Mouse (Mus musculus): Measurements from ENCODE around the gene Traf4. TPM values are rescaled to one million over a fixed set of nuclear protein-coding genes. Genes with fewer than 3 reads are reported as not detected.
A peak's percentile ranks its signal among the peaks of the same experiment; 100 is the strongest.

Gene Traf4
- polyA plus RNA-seq, 1 experiment from 2014 or later, result 51.8 TPM

DNA sequence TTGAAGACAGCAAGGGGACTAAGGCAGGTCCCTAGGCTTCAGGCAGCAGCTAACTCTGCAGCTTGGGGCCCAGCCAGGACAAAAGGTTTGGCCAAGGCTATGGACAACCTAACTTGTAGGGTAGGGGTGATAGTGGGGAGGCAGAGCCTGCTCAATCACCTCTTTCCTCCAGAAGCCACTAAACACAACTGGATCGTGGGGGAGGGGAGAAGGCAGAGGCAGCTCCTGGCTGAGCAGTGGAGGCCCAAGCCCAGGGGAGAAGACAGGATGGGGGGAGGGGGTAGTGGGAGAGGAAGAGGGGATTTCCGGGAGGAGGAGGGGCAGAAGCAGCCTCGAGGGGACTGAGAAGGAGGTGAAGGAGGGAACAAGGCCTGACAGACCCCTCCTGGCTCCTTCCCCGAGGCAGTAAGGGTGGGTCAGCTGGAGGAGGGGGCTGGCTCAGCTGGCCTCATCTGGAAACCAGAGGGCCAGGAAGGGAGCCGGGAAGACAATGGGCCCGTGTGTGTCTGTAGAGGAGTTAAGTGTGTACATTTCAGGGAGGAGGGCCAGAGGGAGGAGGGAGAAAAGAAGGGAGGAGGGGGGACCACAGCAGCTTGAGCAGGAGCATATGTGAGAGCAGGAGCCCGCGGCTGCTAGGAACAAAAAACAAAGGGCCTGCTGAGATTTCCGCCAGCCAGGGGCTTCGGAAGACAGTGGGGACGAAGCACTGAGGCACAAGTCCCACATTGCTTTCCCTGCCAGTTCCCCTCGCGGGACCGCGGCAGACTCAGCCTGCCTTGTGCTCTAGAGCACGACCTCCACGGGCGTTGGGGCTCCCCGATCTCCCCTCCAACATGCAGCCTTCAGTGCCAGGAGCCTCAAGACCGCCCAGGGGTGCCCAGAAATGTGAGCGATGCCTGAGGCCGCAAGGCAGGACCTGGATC lies 1.4 kb downstream of the Traf4 start:
- Histone ChIP-seq H3K4me3 (peak overlapping the region; percentile 71), H3K9ac (peak overlapping the region; percentile 91), H3K36me3 (peaks cover 38% of the 10 kb centered on the region), H3K4me1 (replicated peaks) (peaks cover 40% of the 10 kb centered on the region), H3K27me3 (replicated peaks) (no peaks in the 10 kb centered on the region), H3K9me3 (replicated peaks) (no peaks in the 10 kb centered on the region), H3K27ac (ENCODE audit: poor library complexity, severe bottlenecking) (peak overlapping the region; percentile 93), H3K4me2 (peak overlapping the region; percentile 81)
- WGBS, result under 1% methylated on average over 22 of the region's 22 CpGs
- peak; percentile 68 for ATAC-seq (ENCODE audit: insufficient number of reproducible peaks, low FRiP score)

GRCm38 (mm10) chr11:78163045-78163444 lies 2.3 kb downstream of the Traf4 start:
- peaks cover 47% of the 10 kb centered on the region for H3K36me3 ChIP-seq
- H3K27me3 ChIP-seq (replicated peaks), result no peaks in the 10 kb centered on the region
- H3K4me3 ChIP-seq, result peak overlapping the region; percentile 71
- H3K9me3 ChIP-seq (replicated peaks), result no peaks in the 10 kb centered on the region
- no peak for ATAC-seq (ENCODE audit: insufficient number of reproducible peaks, low FRiP score)
- H3K9ac ChIP-seq, result peak overlapping the region; percentile 91
- H3K4me2 ChIP-seq, result peak overlapping the region; percentile 81
- WGBS, result 73% methylated on average over 2 of the region's 2 CpGs
- peak overlapping the region; percentile 93 for H3K27ac ChIP-seq (ENCODE audit: poor library complexity, severe bottlenecking)
- H3K4me1 ChIP-seq (replicated peaks), result peaks cover 42% of the 10 kb centered on the region

DNA sequence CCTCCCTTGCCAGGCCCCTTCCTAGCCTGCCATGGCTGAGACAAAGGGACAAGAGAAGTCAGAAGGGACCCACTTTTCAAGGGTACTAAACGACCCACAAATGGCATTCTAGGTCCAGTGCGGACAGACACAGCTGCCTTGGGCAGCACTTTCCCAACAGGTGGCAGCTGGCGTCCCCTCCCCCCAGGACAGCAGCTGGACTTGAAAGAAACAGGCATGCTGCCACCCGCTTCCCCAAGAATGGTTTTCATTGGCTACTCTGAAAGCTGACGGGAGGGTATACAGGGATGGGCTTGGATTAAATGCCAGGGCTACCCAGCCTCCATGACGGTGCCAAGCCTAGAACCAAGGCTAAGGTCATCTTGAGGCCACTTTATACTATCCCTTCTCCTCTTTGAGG lies 2.9 kb downstream of the Traf4 start:
- peak overlapping the region; percentile 71; the same call in 1 of the 2 replicates for H3K4me3 ChIP-seq
- peak overlapping the region; percentile 93; the same call in 1 of the 2 replicates for H3K27ac ChIP-seq (ENCODE audit: poor library complexity, severe bottlenecking)
- peaks cover 52% of the 10 kb centered on the region for H3K36me3 ChIP-seq
- H3K27me3 ChIP-seq (replicated peaks), result no peaks in the 10 kb centered on the region
- 0 out of 2 replicates have a peak overlapping the region, but pooled peaks have one; percentile 91 for H3K9ac ChIP-seq
- peaks cover 42% of the 10 kb centered on the region for H3K4me1 ChIP-seq (replicated peaks)
- no peaks in the 10 kb centered on the region for H3K9me3 ChIP-seq (replicated peaks)
- WGBS, result 69% methylated on average over 6 of the region's 6 CpGs
- ATAC-seq (ENCODE audit: insufficient number of reproducible peaks, low FRiP score), result no peak
- peak overlapping the region; percentile 81 for H3K4me2 ChIP-seq

DNA sequence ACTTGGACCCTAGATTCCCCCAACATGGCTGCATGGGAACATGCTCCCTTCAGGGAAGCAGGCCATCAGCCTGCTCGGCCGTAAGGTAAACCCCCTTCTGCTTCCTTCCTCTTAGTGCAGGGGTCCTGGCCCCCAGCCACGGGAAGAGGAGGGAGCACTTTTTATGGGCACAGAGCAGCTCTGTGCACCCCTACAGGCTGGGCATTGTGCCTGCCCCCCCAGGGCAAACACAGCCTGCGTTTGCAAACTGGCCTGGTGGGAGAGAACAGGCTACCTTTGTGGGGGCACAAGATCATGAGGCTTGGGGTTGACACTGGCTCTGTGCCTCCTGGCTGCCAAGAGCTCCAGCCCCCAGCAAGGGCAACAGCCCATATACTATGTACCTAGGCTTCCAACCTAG lies 3.4 kb downstream of the Traf4 start:
- Histone ChIP-seq H3K4me2 (peak overlapping the region; percentile 81), H3K27ac (ENCODE audit: poor library complexity, severe bottlenecking) (peak overlapping the region; percentile 19; the same call in 1 of the 2 replicates), H3K27me3 (replicated peaks) (no peaks in the 10 kb centered on the region), H3K9me3 (replicated peaks) (no peaks in the 10 kb centered on the region), H3K9ac (0 out of 2 replicates have a peak overlapping the region, but pooled peaks have one; percentile 91), H3K36me3 (peaks cover 55% of the 10 kb centered on the region), H3K4me1 (replicated peaks) (peaks cover 42% of the 10 kb centered on the region), H3K4me3 (0 out of 2 replicates have a peak overlapping the region, but pooled peaks have one; percentile 3)
- no peak for ATAC-seq (ENCODE audit: insufficient number of reproducible peaks, low FRiP score)
- WGBS, result 78% methylated on average over 4 of the region's 4 CpGs

DNA sequence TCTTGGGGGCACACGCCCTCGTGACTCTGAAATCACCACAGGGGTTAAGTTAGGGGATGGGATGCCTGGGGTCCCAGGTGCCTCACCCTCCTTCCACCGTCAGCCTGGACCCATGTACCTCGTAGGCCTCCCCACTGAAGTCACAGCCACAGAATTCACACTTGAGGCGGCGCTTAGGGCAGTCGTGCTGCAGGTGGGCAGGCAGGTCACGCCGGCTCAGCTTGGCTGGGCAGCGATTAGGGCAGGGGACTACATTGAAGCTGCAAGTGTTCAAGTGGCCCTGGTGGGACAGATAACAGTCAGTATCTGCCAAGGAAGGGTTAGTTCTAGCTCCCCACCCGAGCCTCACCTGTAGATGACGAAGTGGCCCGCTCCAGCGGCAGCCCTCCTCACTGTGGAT lies 4.2 kb downstream of the Traf4 start:
- no peaks in the 10 kb centered on the region for H3K27me3 ChIP-seq (replicated peaks)
- no peak overlapping the region for H3K27ac ChIP-seq (ENCODE audit: poor library complexity, severe bottlenecking)
- H3K9me3 ChIP-seq (replicated peaks), result no peaks in the 10 kb centered on the region
- no peak for ATAC-seq (ENCODE audit: insufficient number of reproducible peaks, low FRiP score)
- no peak overlapping the region for H3K4me3 ChIP-seq
- H3K4me2 ChIP-seq, result no peak overlapping the region
- H3K36me3 ChIP-seq, result peaks cover 60% of the 10 kb centered on the region
- 90% methylated on average over 14 of the region's 14 CpGs for WGBS
- H3K9ac ChIP-seq, result no peak overlapping the region
- H3K4me1 ChIP-seq (replicated peaks), result peaks cover 41% of the 10 kb centered on the region

GRCm38 (mm10) chr11:78160675-78161074 lies 4.7 kb downstream of the Traf4 start:
- peaks cover 65% of the 10 kb centered on the region for H3K36me3 ChIP-seq
- H3K4me3 ChIP-seq, result no peak overlapping the region
- no peak overlapping the region for H3K4me2 ChIP-seq
- ATAC-seq (ENCODE audit: insufficient number of reproducible peaks, low FRiP score), result no peak
- no peak overlapping the region for H3K27ac ChIP-seq (ENCODE audit: poor library complexity, severe bottlenecking)
- H3K9me3 ChIP-seq (replicated peaks), result no peaks in the 10 kb centered on the region
- H3K9ac ChIP-seq, result no peak overlapping the region
- 85% methylated on average over 3 of the region's 3 CpGs for WGBS
- H3K27me3 ChIP-seq (replicated peaks), result no peaks in the 10 kb centered on the region
- peaks cover 36% of the 10 kb centered on the region for H3K4me1 ChIP-seq (replicated peaks)

DNA sequence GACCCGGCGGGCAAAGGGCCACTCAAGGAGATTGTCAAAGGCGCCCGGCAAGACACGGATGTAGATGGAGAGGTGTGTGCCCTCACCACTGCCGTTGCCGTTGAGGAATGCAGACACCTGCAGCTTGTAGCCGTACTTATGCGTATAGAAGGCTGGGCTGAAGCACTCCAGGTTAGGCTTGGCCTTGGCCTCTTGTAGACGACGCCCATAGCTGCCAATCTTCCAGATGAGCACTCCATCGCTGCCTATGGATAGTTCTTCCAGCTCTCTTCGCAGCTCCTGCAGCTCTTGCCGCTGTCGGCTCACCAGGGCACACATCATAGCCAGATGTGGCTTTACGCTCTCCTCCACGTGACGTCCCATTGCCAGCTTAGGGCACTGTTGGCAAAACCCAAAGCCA lies 5.2 kb downstream of the Traf4 start:
- Histone ChIP-seq H3K9me3 (replicated peaks) (no peaks in the 10 kb centered on the region), H3K4me1 (replicated peaks) (peaks cover 36% of the 10 kb centered on the region), H3K27me3 (replicated peaks) (no peaks in the 10 kb centered on the region), H3K27ac (ENCODE audit: poor library complexity, severe bottlenecking) (no peak overlapping the region), H3K36me3 (peaks cover 70% of the 10 kb centered on the region), H3K9ac (no peak overlapping the region), H3K4me2 (no peak overlapping the region), H3K4me3 (no peak overlapping the region)
- ATAC-seq (ENCODE audit: insufficient number of reproducible peaks, low FRiP score), result no peak
- 87% methylated on average over 18 of the region's 18 CpGs for WGBS

DNA sequence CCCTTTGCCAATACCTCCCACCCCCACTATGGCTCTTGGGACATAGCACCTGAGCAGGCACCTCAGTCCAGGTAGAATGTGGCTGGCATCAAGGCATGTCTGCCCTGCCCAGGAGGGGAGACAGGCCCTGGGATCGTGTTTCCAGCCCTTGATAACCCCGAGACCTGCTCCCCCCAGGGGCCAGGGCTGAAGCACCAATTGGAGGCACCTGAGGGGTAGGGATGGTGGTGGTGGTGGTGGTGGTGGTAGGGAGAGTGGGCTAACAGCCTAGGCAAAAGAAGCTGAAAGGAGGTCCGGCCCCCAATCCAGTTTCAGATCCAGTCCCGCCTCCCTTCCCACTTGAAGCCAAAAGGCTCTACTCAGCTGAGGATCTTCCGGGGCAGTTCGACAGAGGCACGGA lies 5.8 kb downstream of the Traf4 start:
- H3K36me3 ChIP-seq, result peaks cover 76% of the 10 kb centered on the region
- H3K27ac ChIP-seq (ENCODE audit: poor library complexity, severe bottlenecking), result no peak overlapping the region

DNA sequence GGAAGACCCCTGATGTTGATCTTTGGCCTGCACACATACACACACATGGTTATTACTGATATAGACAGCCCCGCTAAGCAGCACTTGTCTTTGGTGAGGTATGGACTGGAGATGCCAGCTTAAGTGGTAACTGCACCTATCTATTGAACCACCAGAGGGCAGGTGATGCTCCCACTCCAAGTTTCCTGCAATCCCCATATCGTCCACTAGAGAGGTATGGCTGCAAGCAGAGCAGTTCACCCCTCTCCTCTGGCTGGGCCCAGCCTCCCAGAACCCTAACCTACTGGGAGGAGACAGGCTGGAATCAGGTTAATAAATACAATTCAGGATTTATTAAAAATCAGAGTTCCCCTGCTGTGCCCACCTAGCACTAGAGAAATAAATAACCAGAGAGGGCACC lies 6.3 kb downstream of the Traf4 start:
- Histone ChIP-seq H3K27me3 (replicated peaks) (no peaks in the 10 kb centered on the region), H3K4me3 (0 out of 2 replicates have a peak overlapping the region, but pooled peaks have one; percentile 3), H3K4me1 (replicated peaks) (peaks cover 36% of the 10 kb centered on the region), H3K9ac (no peak overlapping the region), H3K4me2 (no peak overlapping the region), H3K27ac (ENCODE audit: poor library complexity, severe bottlenecking) (no peak overlapping the region), H3K36me3 (peaks cover 80% of the 10 kb centered on the region), H3K9me3 (replicated peaks) (no peaks in the 10 kb centered on the region)
- WGBS, result 25% methylated on average over 2 of the region's 2 CpGs
- ATAC-seq (ENCODE audit: insufficient number of reproducible peaks, low FRiP score), result no peak

More for the DNA sequence above, 5.8 kb downstream of the Traf4 start:
- Histone ChIP-seq H3K9ac (no peak overlapping the region; the same call in 1 of the 2 replicates), H3K9me3 (replicated peaks) (no peaks in the 10 kb centered on the region), H3K4me1 (replicated peaks) (peaks cover 36% of the 10 kb centered on the region), H3K4me2 (no peak overlapping the region), H3K27me3 (replicated peaks) (no peaks in the 10 kb centered on the region), H3K4me3 (0 out of 2 replicates have a peak overlapping the region, but pooled peaks have one; percentile 3)
- WGBS, result 82% methylated on average over 7 of the region's 7 CpGs
- ATAC-seq (ENCODE audit: insufficient number of reproducible peaks, low FRiP score), result no peak

DNA sequence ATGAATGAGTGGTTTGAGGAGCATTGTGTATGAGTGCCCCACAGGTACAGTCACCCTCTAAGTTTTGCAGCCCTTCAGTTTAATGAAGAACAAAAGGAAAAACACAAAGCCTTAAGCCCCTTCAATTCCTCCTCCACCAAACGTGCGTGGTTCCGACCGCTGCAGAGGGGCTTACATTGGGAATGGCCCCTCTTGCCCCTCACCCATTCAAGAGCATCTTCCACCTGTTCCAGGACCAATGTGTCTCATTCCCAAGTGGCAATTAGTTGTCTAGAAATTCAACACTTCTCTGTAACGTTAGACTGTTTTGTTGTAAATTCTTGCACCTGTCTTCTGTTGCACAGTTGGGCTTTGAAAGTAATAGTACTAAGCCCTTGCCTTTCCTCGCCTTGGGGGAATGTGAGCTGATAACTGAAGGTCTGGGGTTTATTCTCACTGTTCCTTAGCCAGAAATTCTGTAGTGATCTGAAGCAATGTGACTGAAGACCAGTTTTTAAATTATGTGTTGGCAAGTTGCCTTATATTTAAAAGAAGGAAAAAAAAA lies 9.2 kb downstream of the Traf4 start:
- 80% methylated on average over 6 of the region's 6 CpGs for WGBS
- H3K27ac ChIP-seq (ENCODE audit: poor library complexity, severe bottlenecking), result no peak overlapping the region

DNA sequence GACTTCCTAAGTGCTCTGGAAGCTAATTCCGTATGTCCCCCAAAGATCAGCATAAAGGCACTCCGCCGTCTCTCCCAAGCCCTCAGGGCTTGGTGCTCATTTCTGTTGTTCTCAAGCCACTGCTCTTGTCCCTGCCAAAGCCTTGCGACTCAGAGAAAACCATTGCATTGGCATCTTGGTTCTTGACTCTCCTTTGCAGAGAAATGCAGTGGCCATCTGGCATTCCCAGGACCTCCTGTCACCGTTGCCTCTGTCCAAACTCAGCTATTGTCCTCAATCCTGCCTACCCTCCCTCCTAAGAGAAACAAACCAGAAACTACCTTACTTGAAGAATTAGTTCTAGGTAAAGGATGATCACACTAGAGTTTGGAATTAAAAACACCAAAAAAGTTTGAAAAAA lies 9.7 kb downstream of the Traf4 start:
- no peak overlapping the region for H3K4me3 ChIP-seq
- H3K36me3 ChIP-seq, result peaks cover 89% of the 10 kb centered on the region
- no peak for ATAC-seq (ENCODE audit: insufficient number of reproducible peaks, low FRiP score)
- H3K9me3 ChIP-seq (replicated peaks), result no peaks in the 10 kb centered on the region
- H3K4me1 ChIP-seq (replicated peaks), result peaks cover 10% of the 10 kb centered on the region; the same call in 1 of the 2 replicates
- no peak overlapping the region for H3K4me2 ChIP-seq
- no peak overlapping the region for H3K9ac ChIP-seq
- H3K27me3 ChIP-seq (replicated peaks), result no peaks in the 10 kb centered on the region
- H3K27ac ChIP-seq (ENCODE audit: poor library complexity, severe bottlenecking), result no peak overlapping the region
- WGBS, result 81% methylated on average over 5 of the region's 5 CpGs

More for the DNA sequence above, 9.2 kb downstream of the Traf4 start:
- peaks cover 13% of the 10 kb centered on the region; the same call in 1 of the 2 replicates for H3K4me1 ChIP-seq (replicated peaks)
- H3K4me3 ChIP-seq, result no peak overlapping the region
- no peak overlapping the region for H3K4me2 ChIP-seq
- H3K36me3 ChIP-seq, result peaks cover 89% of the 10 kb centered on the region
- no peaks in the 10 kb centered on the region for H3K27me3 ChIP-seq (replicated peaks)
- no peak for ATAC-seq (ENCODE audit: insufficient number of reproducible peaks, low FRiP score)
- no peaks in the 10 kb centered on the region for H3K9me3 ChIP-seq (replicated peaks)
- H3K9ac ChIP-seq, result no peak overlapping the region

Data from heart, embryonic 12.5 days (tissue).